Mouse (Mus musculus) cerebellum, adult 11-12 months (tissue): ENCODE measurements around the gene Rpl32.

Experiments used
- DNase-seq: peaks from one replicate; pipeline ENCODE4 v3.0.0; 2022

Gene Rpl32

DNA sequence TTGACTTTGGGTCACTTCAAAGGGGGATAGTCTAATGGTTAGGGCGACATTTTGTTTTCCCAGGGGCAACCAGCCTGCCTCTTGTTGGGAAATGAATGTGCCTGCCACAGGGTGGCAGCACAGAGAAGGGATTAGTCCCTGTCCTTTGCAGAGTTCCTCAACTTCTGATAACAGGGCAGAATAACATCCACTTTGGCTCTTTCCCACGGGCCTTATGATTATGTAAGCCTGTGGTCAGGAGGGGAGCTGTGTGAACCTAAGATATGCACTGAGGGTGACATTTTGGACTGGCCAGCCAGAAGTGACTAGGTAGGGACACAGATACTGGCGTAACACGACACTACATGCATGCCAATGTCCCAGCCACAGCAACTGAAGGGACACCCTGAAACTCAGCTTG, 5.6 kb upstream of the Rpl32 start:
- DNase-seq: no peak

DNA sequence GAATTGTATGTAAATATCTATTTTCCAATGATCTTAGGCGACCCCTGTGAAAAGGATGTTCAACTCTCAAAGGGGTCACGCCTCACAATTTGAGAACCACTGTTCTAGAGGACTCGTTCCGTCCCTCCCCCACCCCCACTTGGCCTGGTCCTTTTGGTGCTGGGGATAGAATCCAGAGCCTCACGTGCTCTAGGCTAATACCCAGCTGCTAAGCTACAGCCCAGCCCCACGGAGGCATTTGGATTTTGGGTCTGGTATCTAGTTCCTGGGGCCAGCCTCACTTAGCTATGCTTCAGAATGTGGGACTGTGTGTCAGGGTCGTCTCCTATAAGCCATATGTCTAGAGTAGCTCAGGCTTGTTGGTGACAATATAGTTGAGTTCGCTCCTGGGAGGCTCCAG, 3.1 kb upstream of the Rpl32 start:
- no peak for DNase-seq

DNA sequence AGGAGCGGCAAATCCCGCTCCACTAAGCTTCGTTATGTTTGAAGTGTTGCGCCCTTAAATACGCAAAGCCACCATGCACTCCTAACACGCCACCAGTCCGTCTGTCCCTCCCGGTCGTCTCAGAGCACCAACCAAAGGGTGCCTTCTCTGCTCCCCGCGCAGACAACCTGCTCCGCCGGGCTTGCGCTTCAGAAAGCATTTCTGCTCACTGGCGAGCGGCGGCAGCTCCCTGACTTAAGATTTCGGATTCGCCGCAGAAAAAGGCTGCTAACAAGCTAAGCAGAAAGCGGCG, 405 bp downstream of the Rpl32 start:
- DNase-seq: no peak

DNA sequence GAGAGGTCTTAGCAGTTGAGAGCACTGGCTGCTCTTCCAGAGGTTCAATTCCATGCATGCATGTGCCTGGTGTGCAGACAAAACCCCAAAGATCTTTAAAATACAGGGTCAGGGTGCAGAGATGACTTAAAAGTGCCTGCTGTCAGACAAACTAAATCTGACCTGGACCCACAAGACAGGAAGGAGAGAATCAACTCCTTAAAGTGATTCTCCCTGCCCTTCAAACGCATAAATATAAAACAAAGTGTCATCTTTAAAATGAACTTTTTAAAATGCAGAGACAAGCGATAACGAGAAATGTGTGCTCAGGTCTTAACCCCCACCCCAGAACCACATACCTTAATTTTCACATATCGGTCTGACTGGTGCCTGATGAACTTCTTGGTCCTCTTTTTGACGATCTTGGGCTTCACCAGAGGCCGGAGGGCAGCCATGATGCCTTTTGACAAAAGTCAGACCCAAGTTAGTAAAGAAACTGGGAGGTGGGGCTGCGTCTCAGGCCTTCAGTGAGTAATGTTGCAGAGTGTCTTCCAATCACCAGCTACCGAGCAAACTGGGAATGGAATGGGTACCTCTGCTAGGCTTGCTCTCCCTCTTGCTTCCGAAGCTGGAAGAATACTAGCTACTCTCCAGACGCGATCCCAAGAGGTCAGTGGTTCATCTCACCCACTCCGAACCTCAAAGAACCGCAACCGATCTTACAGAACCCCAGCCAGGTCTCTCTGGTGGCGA, 917 bp downstream of the Rpl32 start:
- DNase-seq: no peak

DNA sequence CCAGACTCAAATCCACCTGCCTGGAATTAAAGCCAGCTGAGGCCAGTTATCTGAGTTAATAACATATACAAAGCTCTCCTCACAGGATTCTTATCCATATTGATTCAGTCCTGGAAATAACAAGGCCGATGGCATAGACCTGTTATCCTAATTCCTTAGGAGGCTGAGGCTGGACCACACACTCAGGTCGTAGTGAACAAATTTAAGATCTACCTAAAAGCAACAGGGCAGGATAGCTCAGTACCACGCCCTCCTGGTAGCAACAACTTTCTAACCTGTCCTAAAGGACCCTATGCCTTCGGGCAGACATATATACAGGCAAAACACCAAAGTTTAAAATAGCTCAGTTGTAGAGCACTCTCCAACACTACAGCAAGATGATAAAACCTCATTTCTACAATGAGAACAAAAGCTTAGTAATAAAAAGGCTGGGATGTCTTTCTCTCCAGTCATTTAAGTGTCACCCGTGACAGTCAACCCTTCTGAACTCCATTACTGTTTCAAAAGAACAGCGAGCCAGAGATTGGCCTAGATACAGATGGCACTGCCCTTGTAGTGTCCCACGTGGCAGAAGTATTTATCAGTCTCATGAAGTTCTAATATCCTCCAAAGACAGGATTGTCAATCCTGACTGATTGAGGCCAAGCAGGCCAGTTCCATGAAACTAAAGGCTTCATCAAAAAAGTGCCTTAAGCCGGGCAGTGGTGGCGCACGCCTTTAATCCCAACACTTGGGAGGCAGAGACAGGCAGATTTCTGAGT, 3.9 kb downstream of the Rpl32 start:
- DNase-seq: no peak

DNA sequence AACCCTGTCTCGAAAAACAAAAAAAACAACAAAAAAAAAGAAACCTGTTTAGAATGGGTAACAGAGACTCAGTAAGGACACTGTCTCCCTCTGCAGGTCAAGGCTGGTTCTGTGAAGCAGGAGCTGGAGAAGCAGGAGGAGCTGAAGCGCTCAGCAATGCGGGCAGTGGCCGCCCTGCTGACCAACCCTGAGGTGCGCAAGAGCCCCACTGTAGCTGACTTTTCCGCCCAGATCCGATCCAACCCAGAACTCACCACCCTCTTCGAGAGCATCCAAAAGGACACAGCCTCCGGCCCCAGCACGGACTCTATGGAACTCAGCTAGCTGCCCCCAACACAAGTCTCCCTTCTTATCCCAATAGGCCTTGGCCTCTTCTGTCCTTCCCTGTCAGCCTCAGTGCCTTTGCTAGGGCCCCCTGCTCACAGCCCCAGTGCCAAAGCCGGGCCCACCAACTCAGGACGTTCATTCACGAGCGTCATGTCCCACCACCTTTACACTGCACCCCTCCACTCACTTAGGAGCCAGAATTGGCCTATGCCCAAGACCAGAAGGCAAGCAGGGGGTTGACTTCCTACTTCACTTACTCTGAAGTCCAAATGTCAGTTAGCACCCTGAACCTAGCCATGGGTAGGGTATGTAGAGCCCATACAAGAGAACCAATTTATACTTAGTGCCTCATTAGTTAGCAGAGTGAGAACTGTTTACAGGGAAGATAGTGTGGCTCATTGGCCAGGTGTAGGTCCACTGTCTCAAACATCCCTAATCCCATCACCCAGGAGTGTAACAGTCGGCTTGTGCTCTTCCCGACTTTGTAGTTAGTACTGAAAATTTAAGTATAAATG, 4.8 kb downstream of the Rpl32 start:
- DNase-seq: peak; percentile 66

DNA sequence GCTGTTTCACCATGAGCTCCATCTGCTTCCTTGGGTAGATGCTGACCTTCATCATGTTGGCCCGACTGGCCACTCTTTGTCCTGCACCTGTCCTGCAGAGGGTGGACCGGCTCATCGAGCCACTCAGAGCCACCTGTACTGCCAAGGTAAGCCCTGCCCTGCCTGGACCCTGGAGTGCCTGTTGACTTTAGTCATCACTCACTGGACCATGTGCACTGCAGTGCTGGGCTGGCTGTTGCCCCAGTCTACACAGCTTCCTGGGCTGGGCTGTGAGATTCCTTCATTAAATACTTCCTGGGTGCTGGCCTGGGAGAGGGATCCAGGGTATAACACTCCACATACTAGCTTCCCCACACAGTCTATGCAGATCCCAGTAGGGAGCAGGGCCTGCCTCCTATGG, 6.7 kb downstream of the Rpl32 start:
- DNase-seq: no peak

DNA sequence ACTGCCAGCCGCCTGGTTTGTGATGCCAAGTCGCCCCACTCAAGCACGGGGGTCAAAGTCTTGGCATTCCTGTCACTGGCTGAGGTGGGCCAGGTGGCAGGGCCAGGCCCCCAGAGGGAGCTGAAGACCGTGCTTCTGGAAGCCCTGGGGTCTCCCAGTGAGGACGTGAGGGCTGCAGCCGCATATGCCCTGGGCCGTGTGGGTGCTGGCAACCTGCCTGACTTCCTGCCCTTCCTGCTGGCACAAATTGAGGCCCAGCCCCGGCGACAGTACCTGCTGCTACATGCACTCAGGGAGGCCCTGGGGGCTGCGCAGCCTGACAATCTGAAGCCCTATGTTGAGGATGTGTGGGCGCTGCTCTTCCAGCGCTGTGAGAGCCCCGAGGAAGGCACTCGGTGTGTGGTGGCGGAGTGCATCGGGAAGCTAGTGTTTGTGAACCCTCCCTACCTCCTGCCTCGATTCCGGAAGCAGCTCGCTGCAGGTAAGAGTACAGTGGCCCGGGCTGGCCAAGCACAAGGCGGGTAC, 15.8 kb downstream of the Rpl32 start:
- DNase-seq: no peak

DNA sequence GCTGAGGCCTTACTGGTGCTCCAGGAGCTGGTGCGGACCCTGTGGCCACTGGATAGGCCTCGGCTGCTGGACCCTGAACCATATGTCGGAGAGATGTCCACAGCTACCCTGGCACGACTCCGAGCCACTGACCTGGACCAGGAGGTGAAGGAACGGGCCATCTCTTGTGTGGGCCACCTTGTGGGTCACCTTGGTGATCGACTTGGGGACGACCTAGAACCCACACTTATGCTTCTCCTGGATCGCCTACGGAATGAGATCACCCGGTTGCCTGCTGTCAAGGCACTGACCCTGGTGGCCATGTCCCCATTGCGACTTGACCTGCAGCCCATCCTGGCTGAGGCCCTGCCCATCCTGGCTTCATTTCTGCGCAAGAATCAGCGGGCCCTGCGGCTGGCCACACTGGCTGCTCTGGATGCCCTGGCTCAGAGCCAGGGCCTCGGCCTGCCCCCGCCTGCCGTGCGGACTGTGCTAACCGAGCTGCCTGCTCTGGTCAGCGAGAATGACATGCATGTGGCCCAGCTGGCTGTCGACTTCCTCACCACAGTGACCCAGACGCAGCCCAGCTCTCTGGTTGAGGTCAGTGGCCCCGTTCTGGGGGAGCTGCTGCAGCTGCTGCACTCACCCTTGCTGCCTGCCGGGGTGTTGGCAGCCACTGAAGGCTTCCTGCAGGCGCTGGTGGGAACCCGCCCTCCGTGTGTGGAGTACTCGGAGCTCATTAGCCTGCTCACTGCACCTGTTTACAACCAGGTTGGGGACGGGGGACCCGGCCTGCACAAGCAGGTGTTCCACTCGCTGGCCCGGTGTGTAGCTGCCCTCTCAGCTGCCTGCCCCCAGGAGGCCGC, 16.5 kb downstream of the Rpl32 start:
- DNase-seq: peak; percentile 82

DNA sequence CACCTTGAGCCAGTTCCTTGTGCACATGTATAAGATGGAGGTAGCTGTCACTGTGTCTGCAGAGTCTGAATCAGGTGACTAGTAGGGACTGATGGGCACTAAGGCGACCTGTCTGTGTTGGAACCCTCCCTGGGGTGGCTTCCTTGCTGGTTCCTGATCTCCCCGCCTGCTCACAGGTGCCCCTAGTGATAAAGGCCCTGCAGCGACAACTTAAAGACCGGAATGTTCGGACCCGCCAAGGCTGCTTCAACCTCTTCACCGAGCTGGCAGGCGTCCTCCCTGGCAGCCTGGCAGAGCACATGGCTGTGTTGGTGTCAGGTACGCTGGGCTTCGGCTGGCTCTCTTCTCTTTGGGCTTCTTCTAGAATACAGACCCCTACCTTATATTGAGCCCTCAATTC, 17.5 kb downstream of the Rpl32 start:
- peak; percentile 49 for DNase-seq

DNA sequence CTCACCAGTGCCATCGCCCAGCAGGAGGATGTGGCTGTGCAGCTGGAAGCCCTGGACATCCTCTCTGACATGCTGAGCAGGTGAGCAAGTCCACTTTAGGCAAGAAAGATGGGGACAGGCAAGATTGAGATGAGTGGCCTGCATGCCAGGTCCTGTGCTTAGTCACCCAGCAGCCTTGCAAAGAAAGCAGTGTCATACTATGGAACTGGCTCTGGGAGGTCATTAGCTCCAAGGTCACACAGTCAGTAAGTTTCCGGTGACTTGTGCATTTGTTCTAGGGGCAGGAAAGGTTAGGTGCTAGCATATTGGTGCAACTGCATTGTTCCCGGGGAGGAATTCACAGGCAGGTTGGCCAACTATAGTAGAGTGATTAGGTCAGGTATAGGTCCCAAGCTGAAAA, 25.8 kb downstream of the Rpl32 start:
- DNase-seq: no peak

DNA sequence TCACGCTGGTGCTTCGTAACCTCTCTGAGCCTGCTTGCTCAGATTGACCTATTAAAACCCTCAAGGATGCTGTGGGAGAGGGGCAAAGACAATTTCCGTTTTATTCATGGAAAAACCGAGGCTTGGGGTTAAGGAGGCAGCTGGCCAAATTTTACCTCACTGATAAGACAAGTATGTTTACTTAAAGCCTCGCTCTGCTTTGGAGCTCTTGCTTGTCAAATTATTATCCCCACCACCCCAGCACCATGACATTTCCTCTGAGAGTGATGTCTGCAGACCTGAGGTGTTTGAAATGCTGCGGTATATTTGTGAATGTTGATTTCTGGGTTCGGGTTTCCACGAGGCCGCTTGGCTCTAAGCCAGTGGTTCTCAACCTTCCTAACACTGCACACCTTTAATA, 32.2 kb downstream of the Rpl32 start:
- peak; percentile 40 for DNase-seq

DNA sequence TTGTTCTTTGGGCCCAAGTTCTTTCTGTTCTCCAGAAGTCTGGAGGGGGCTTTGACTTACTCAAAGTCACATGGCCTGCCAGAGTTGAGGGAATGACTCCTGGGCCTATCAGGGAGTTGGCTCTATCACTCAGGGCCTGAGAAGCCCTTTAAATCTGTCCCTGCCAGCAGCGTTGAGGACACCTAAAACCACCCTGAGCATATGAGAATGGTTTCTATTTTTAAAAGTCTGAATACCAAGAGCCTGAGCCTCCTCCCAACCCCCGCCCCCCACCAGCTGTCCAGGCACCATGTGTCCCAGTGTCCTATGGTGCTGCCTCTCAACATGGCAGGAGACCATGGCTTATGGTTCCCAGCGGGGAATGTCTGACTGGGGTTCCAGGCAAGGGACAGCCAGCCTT, 32.7 kb downstream of the Rpl32 start:
- peak; percentile 83 for DNase-seq

DNA sequence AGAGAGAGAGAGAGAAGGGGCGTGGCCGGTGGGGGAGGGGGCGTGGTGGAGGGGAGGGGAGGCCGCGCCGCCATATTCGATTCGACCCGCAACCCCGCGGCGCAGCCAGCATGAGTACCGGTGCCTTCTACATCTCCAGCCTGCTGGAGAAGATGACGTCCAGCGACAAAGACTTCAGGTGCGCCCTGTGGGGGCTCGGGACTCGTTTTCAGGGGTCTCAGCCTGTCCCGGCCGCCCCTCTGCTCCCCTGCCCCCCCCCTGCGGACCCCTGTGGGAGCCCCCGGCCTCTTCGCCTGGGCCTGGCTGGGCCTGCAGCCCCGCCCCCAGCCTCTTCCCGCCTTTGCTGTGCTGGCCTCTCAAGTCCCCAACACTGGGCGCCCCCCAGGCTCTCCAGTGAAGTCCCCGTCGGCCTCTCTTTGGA, 34.0 kb downstream of the Rpl32 start, which contains the start of gene Cand2:
Gene Cand2 (plus strand): TSS at position 38 of the 421 bp plus-strand sequence.
- DNase-seq: peak; percentile 56

DNA sequence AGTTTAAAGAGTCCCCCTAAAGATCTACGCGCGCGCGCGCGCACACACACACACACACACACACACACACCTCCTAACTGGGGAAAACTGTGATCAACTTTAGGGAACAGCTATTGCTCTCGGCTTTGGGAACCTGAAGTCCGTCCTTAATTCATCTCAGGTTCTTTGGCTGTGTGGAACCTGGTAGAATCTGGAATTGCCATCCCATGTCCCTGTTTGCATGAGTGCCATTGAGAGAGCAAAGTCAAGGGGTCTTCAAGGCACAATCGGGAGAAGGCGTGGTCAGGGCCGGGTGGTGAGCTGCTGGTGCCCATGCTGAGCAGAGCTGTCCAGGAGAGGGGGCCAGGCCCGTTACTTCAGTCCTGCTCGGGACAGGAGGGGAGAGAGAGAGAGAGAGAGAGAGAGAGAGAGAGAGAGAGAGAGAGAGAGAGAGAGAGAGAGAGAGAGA, 34.6 kb downstream of the Rpl32 start:
- peak; percentile 38 for DNase-seq

DNA sequence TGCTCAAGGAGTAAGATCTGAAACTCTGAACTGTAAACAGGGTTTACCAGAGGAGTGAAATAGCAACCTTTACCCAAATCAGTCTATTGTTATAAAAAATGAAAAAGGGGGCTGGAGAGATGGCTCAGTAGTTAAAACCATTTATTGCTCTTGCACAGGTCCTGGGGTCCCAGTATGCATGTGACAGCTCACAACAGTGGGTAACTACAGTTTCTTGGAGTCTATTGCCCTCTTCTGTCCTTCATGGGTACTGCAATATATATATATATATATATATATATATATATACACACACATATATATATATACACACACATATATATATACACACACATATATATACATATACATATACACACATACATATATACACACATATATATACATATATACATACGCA, 35.9 kb downstream of the Rpl32 start:
- DNase-seq: no peak

DNA sequence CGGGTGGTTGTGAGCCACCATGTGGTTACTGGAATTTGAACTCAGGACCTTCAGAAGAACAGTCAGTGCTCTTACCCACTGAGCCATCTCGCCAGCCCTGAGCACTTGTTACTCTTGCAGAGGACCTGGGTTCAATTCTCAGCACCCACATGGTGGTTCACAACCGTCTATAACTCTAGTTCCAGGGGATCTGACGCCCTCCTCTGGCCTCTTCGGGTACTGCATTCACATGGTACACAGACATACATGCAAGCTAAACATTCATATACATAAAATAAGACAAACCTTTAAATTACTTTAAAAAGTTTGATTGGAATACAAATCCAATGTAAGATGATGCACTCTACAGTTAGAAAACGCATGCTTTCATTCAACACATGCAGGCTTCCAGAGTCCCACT, 36.3 kb downstream of the Rpl32 start:
- DNase-seq: no peak

DNA sequence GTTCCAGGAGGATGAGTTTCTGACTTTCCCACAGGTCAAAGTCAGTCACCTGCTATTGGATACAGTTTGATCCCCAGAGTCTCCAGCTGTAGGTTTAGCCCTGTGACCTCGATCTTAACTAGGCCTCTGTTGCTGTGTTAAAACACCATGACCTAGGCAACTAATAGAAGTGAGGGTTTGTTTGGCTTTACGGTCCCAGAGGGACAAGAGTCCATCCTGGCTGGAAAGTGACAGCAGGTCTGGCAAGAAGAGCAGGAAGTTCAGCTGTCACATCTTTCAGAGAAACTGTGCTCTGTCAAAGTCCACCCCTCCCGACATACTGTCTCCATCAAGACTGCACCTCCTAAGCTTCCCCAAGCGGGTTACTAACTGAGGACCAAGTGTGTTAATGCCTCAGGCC, 37.7 kb downstream of the Rpl32 start:
- no peak for DNase-seq

DNA sequence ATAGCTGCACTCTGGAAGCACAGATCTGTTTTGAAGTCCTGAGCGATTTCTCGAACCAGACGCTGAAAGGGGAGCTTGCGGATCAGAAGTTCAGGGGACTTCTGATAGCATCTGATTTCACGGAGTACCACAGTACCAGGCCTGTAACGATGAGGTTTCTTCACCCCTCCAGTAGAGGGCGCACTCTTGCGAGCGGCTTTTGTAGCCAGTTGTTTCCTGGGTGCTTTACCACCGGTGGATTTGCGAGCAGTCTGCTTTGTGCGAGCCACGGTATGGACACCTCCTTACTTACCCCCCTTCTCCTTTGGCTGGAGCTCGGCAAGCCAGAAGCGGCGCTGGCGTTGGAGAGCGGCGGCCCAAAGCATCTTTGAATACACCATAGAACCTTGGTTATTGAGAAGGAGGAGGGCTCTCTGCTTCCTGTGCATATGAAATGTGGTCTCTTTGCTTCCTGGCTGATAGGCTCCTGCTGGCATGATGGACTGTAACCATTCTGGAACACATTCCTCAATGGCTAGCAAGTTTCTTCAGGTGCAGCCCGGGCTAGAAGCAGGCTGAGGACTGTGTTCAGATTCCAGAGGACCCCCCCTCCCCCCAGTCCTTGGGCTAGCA, 38.4 kb downstream of the Rpl32 start:
- no peak for DNase-seq

DNA sequence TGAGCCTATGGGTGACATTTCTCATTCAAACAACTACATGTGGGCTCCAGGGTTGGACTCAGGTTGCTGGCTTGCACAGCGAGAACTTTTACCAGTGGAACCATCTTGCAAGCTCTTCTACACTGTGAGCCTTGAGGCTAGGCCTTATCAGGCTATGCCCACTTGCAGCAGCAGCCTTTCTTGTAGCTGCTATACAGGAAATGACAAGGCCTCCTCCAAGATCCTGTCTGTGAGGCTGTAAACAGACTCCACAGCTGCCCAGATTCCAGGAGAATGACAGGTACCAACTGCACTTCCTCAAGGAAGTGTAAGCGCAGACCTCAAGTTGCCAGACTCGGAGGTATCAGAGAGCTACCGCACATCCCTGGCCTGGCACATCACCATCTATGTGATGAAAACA, 40.3 kb downstream of the Rpl32 start:
- no peak for DNase-seq

DNA sequence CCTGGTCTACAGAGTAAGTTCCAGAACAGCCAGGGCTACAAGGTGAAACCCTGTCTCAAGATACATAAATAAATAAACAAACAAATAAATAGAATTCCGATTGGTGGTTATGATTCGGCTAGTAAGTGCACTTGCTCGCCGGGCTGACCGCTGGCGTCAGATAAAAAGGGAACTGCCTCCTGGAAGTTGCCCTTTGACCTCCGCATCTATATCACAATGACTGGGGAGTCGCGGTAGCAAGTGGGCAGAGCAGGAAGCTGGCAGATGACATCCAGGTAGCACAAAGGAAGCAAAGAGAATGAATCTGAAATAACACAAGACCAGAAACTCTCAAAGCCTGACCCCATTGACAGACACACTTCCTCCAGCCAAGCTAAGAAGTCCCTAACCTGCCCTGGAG, 41.2 kb downstream of the Rpl32 start:
- DNase-seq: no peak

DNA sequence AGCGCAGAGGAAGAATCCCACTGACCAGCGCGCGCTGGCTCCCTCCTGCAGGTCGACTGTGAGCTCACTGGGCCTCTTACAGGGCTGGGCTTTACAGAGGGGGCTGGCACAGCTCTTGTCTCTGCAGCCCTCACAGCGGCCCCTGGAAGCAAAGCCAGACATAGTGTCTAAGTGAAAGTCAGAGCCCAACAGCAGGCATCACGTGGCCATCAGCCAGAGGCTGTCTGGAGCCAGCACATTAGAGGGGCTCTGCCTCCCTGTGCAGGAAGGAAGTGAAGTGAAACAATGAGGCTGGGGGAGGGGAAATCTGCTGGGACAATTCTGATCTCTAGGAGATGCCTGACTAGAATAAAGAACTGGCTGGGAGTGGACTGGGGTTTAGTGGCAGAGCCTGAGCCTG, 44.4 kb downstream of the Rpl32 start:
- DNase-seq: no peak
